Mouse (Mus musculus) kidney, adult 9 months (tissue): ENCODE data around the gene Enoph1.

Source experiments
- DNase-seq: peaks from one replicate; pipeline ENCODE4 v3.0.0; 2022

Gene Enoph1

DNA sequence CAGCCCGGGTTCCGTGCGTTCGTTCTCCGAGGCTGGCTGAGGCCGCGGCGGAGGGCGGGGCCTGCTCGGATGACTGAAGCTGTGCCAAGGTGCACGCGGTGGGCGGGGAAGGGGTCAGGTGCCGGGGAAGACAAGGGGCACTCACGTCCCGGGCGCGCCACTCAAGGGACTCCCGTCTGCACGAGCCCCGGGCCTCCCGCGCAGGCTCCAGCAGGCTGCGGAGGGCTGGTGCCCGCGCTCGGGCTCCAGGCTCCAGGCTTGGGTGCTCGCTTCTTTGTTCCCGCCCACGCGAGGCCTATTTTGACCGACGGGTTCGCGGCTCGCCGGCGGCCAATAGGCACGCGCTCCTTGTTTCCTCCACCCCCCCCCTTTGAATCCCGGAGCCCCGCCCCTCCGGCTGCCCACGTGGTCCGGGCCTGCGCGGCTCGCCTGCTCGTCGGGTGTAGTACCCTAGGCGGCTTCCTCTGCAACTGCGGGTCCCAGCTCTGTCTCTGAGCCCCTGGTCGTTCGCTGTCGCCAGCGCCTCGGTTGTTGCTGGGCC, at the start of gene Enoph1, which contains the start of gene Hnrnpdl:
TSS of gene Enoph1 (plus strand) at position 384 of the 541 bp plus-strand sequence.
TSS of gene Hnrnpdl (minus strand) at position 63 of the 541 bp plus-strand sequence.
- DNase-seq = peak; percentile 95

DNA sequence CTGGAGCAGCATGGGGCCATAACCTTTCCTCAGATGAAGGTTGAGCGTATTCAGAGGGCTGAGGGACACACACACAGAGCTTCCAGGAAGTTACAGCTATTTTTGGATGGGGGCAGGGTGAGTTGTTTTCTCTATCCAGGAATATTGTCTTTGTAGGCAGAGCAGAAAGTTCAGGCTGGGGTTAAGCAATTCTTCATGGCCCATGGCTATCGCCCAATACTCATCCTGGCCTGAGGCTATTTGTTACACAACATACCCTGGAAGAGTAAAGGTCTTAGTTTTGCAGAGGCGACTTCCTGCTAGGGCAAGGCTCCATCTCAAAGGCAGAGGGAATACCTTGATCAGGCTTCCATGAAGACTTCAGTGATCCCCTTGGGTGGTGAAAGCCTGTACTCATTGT, 45.6 kb upstream of the Enoph1 start:
- peak; percentile 77 for DNase-seq

DNA sequence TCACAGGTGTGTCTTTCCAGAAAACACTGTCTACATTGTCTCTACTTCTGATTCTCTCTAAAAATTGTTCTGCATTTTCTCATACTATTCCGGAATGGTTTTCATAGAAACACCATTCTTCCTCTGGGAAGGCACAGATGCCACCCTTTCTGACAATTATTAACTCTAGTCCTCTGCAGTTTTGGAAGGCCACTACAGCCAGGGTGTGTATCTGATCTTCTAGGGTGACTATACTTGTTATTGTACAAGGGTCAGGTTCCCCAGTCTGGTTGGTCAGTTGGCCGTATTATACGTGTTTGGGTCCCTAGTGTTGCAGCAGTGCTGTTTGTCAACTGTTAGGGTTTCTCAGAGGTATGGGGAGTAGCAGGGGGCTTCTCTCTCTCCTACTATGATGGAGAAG, 45.1 kb upstream of the Enoph1 start:
- no peak for DNase-seq

DNA sequence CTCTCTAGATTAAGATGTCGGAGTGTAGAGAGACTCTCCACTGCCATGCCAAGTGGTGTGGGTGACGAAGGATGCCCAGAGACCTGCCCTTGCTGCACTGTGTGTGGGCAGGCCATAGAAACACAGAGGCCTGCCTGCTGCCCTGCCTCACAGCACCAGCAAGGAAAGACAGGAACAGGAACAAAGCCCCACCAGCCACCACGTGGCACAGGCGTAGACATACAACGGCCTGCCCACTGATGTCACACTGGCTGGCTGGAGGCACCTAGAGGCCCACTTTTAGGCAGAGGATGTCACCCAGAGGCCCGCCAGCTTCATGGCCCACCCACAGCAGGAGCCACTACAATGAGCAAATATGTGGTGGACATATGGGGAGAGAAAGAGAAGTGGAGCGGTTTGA, 39.7 kb upstream of the Enoph1 start:
- DNase-seq = no peak

DNA sequence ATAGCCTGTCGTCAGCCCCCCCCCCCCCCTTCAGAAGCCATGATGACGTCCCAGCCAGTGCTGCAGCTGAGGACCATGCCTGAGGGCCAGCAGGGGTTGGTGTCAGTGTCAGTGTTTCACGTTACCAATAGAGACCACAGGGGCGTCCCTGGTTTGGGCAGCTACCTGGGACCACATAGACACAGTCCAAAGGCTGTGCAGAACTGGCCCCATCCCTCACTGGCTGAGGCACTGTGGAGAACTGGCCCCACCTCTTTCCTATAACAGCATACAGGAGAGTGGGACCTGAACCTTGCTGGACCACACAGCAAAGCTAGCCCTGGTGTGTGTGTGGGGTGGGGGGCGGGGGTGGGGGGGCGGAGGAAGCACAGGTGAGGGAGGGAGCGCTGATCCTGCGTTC, 39.3 kb upstream of the Enoph1 start:
- DNase-seq = no peak

DNA sequence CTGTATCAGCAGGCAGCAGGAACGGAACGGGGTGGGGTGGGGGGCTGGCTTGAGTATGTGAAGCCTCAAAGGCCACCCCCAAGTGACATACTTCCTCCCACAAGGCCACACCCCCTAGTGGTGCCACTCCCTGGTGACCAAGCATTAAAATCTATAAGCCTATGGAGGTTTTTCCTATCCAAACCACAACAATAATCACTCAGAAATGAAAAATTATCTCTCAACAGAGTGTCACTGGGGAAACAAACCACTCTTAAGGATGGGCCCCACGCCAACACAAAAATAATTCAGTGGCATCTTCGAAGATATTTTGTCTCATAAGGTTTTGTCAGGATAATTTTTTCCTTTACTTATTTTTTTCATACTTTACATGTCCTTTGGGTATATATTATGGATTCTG, 35.9 kb upstream of the Enoph1 start:
- no peak for DNase-seq

DNA sequence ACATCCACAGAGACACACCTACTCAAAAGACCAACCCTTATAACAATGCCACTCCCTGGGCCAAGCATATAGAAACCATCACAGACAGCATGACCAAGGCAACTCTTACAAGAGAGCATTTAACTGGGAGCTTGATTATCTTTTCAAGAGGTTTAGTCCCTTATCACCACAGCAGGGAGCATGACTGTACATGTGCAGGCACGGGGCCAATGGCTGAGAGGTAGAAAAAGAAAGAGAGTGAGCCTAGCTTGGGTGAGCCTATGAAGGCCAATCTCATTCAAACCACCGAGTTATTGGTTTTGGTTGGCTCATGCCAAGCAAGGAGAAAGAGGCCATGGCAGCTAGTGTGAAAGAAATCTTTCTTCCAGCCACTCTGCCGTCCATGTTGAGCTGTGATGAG, 34.4 kb upstream of the Enoph1 start:
- DNase-seq = no peak

DNA sequence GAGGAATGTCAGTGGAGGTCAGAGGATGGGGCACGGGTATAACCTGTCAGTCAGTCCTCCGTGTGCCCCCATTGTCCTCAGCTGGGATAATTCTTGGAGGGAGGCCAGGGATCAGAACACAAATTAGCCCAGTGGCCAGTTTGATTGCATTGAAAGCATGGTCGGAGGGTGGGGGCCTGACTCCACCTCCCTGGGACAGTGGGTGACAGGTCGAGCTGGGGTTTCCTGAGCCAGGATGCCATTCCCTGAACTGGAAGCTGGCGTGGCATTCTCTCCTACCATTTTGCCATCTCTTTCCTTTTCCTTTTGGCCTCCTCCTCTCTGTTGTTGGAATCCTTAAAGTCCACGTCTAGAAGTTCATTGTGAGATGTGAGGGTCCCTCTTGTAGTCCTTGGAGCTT, 33.9 kb upstream of the Enoph1 start:
- no peak for DNase-seq

DNA sequence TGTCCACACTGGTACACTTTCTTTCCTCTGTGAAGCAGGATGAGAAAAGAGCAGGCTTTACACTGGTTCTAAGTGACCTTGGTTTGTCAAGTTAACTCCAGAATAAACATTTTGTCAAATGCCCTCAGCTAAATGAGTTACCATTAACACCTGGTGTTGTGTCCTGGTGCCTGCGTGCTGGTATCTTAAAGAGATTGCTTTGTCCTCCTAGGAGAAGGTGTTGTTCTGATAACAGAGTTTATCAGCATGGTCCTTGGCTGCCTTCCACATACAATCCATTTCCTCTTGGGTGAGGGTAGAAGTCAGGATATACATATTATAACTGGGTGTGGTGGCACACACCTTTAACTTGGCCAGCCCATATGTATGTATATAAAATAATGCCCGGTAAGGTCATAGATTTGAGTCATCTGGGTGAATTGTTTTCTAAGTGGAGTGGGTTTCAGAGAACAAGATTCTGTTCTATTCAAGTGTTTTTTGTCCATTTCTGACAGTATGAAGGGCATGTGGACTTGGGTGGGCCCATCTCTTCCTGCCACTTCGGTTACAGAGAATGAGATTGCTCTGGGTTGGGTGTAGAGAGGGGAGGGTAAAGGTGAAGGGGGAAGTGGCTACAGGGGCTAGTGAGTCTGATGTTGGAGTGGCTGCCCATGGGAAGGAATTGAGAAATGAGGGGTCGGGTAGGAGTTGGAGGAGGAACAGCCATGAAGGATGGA, 33.3 kb upstream of the Enoph1 start:
- no peak for DNase-seq

DNA sequence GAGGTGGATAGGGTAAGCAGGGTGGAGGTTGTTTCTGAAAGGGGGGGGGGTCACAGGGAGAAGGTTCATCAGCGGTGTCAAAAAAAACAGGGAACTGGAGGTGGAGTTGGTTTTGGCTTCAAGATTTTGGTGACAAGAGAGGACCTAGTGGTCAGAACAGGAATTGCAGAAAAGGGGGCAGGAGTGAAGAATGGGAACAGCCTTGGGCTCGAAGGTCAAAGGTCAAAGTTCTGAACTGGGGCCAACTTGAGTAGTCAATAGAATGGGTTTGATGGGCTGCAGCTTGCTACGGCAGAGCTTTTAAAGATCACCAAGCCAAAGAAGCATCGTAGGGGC, 32.8 kb upstream of the Enoph1 start:
- peak; percentile 22 for DNase-seq

DNA sequence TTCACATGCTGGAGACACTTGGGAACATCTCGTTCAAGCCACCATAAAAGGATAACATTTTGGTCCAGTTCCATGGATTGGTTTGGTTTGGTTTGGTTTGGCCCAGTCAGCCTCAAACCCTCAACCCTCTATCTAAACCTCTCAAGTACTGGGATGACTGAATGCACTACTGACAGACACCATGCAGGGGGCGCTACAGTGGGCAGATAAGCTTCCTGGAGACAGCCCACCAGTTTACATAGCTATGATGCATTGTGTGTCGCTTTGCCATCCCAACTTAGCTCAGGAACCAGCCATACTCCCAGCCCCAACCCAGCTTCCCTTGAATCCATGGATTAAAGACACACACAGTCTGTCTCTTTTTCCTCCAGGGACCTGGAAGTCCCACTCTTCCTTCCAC, 31.3 kb upstream of the Enoph1 start:
- DNase-seq = no peak

DNA sequence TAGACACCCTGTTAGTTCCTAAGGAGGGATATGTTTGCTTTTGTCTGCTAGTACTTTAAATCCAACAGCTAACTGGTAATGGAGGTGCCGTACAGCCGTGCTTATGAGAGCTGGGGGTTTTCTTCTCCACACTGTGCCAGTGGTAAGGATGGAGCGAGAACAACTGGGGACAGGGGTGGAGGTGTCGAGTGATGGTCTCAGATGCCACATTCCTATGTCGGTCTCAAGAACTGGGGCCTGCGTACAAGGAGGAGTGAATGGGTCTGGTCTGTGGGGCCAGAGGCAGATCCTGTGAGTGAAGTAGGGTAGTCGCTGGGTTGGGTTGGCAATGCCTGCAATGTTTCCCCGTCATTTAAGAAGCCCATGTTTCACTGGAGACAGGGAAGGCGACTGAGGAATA, 27.2 kb upstream of the Enoph1 start:
- DNase-seq = no peak

DNA sequence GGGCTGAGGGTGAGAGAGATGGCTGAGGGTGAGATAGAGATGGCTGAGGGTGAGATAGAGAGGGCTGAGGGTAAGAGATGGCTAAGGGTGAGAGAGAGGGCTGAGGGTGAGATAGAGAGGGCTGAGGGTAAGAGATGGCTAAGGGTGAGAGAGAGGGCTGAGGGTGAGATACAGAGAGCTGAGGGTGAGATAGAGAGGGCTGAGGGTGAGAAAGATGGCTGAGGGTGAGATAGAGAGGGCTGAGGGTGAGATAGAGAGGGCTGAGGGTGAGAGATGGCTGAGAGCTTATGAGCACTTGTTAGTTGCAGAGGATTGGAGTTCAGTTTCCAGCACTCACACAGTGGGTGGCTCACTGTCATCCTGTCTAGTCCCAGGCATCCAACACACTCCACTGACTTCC, 19.7 kb upstream of the Enoph1 start:
- DNase-seq = no peak

DNA sequence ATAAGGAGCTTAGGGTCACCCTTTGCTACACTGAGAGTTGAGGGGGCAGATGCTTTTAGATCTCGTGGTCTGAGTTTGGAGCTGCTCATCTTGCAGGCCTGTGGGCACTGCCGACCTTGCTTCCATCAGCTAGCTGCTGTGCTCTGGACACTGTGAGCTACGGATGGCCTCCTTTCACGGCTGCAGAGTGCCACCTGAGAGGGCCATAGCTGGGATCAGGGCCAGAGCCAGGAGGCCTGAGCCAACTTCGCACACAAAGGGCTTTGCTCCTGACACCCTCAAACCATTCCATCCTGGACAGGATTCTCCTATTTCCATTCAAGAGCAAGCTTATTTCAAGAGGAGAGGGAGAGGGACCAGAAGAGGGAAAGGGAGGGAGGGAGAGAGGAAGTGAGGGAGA, 15.4 kb upstream of the Enoph1 start:
- DNase-seq = no peak

DNA sequence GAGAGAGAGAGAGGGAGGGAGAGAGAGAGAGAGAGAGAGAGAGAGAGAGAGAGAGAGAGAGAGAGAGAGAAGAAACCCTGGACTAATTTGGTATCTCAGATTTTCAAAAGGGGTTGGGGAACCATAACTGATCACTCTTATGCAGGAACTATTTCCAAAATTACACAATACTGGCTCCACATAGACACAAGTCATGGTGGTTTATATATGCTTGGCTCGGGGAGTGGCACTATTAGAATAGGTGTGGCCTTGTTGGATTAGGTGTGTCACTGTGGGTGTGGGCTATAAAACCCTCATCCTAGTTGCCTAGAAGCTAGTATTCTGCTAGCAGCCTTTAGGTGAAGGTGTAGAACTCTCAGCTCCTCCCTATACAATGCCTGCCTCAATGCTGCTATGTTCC, 14.9 kb upstream of the Enoph1 start:
- no peak for DNase-seq

DNA sequence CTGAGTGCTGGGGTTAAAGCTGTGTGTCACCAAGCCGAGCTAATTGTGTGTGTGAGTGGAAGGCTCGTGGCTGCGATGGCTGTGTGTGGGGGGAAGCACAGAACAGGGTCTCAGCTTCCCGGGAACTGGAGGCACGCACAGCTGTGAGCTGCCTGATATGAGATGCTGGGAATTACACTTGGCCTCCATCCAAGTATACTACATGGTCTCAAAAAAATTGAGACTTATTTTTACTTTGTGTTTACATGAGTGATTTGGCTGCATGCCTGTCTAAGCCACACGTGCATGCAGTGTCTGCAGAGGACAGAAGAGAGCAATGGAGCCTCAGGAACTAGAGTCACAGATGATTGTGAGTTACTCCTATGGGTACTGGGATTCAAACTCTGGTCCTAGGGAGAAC, 9.7 kb upstream of the Enoph1 start:
- no peak for DNase-seq

DNA sequence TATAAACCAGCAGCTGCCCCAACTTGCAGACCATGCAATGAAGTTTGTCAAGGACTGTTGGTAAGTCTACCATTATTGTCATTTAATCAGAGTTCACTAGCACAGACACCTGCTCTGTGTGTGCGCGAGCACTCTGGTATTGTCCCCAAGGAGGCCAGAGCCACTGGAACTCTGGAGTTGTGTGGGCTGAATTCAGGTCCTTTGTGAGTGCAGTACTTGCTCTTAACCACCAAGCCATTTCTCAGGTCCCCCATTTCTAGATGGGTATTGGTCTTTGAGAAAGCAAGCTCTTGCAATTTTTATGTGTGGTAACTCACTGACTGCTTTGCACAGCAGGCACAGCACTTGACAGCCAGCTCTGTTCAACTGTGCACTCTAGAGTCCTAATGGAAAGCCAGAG, 7.7 kb upstream of the Enoph1 start:
- no peak for DNase-seq

DNA sequence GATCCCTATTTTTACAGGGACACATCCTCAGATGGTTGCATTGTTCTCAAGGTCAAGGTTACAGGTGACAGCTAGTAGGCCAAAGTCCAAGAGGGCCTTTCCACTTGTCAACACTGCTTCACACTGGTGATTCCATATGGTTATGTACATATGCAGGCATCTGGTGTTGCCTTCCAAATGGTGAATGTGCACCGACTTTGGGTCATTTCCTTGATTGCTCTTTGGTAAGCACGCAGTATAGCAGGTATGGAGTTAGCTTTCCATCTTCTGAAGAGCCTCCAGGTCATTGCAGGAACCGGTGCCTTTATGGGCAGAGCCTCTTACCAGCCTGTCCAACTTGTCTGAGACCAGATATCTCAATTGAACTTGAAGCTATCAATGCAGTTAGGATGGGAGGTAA, 7.1 kb upstream of the Enoph1 start:
- no peak for DNase-seq

DNA sequence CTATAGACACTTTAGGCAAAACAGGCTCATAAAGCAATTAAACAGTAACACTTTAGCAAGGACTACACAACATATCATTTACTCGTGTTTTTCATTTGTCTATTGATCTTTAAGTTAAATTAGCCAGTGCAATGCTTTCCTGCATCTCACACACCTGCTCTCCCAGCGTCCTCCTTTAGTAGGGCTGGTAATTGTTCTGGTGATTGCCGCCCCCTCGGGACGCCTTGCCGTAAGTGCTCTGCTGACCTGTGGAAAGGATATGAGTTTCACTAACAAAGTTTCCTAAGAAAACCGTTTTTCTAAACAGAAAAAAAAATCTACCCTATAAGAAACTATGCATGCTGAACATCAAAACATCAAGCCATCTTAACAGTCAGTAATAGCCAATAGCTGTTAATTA, 3.8 kb upstream of the Enoph1 start:
- DNase-seq = no peak

DNA sequence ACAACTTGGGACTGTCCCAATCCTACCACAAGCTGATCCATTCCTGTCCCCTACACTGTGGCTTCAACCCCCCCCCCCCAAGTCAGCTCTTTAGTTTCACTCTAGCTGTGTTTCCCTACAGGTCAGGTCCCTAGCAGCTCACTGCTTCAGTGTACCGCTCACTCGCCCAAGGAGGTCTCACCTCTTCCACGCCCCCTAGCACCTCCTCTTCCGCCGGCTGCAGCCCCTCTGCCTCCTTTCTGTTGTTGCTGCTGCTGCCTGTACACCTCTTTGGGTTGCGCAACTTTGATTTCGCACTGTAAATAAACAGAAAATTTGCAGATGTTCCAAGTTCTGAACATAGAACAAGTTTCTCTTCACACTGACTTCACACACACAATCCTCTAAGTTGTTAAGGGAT, 3.1 kb upstream of the Enoph1 start:
- no peak for DNase-seq

DNA sequence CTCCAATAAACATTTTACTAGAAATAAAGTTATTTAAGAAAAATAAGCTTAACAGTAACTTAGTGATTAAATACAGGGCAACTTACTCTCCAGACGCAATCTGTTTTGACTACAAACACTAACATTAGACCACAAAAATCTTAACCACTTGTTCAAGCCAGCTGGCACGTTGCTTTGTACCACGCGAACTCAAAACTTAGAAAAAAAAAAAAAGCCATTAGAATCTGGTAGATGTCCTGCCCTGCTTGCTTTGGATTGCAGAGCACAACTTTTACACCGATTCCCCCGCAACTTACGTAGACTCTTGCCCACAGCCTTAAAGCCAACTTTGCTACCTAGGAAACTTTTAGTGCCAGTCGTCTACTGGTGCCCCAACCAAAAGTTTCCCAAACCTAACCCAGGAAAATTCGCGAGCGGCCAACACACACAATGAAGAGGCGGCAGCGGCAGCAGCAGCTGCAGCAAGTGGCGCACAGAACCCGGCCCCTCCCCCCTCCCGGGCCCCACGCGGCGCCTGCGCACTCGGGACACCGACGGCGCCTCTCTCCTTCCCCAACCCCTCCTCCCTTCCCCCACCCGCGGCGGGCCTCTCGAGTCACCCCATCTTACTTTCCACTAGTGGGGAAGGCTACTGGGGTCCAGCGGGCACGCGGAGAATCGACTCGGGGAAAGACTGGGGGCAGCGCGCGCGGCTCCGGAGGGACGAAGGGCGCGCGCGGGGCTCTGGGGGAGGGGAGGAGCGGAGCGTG, 1.6 kb upstream of the Enoph1 start:
- DNase-seq = peak; percentile 85

DNA sequence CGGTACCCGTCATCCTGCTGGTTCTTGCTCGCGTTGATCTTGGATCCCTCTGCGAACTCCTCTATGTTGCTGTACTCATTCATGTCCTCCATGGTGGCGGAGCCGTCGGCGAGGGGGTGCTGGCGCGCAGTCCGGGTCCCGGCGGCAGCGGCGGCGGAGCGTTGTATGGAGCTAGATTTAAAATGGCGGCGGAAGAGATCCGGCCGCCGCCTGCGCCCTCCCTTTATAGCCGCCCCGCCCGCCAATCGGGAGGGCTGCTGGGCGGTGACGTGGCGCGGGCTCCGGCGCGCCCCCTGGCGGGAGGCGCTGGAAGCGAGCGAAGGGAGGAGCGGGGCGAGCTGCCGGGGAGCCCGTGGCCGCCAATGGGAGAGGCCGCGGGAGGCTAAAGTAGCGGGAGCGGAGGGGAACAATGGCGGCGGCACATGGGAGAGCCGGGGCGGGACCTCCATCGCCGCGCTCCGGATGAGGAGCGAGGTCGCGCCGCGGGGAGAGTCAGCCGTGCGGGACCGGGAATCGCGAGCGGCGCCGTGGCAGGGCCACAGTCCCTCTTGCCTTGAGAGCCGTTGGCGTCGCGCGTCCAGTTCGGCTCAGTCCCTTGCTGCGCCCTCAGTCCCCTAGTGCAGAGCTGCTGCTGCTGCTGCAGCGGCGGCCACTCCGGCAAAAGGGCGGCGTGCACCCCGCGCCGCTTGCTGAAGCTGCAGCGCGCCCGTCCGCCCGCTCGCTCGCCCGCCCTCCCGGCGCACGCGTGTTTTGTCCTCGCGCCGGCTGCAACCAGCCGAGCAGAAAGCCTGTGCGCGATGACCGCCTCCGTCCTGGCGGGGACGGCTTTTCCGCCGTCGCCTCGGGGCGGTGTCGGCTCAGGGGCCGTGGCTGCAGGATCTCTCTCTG, 827 bp upstream of the Enoph1 start:
- peak; percentile 97 for DNase-seq

DNA sequence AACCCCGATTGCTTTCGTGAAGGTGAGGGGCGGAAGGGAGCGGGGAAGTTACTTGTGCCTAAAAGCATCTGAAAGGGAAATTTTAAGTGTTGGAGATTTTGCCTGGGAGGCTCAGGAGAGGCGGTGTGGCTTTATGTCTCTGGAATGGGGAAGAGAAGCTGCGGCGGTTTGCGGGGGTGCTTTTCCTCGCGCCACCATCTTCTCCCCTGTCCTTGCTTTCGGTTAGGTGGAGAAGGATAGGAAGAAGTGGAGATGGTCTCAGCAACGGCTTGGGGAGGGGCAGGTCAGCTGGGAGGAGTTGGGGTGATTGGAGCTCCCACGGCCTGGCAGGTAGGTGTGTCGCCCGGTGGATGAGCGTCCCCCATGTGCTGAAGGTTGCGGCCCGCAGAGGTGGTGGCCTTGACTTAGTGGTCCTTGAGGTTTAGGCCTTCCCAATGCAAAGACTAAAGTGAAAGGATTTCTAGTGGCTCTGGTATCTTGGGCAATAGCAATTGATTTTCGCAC, 548 bp downstream of the Enoph1 start:
- no peak for DNase-seq
